Mouse (Mus musculus) embryonic facial prominence, embryonic 10.5 days (tissue): ENCODE data around the gene Ggps1. TPM values are rescaled to one million over a fixed set of nuclear protein-coding genes. Genes with fewer than 3 reads are reported as not detected.

Experiments used
- DNase-seq: peaks from one replicate; pipeline ENCODE4 v3.0.0-alpha.2; 2017; ENCODE audit warnings: low spot score
- H3K27ac ChIP-seq: fragments of 300-500 bp; sonication (generic); replicated peaks from 2 replicates; pipeline ENCODE4 v1.5.1; 2016; ENCODE audit warnings: mild to moderate bottlenecking
- H3K27me3 ChIP-seq: fragments of 300-500 bp; sonication (generic); replicated peaks from 2 replicates; pipeline ENCODE4 v1.6.1; 2016; ENCODE audit warnings: low read depth, mild to moderate bottlenecking; ENCODE audit not compliant: poor library complexity, severe bottlenecking
- H3K36me3 ChIP-seq: fragments of 300-500 bp; sonication (generic); replicated peaks from 2 replicates; pipeline ENCODE4 v1.6.1; 2016; ENCODE audit warnings: mild to moderate bottlenecking, moderate library complexity
- H3K4me1 ChIP-seq: fragments of 300-500 bp; sonication (generic); 2 replicates; pipeline ENCODE4 v1.6.1; 2016
- H3K4me3 ChIP-seq: fragments of 300-500 bp; sonication (generic); 2 replicates; pipeline ENCODE4 v1.5.1; 2016; ENCODE audit warnings: mild to moderate bottlenecking, moderate library complexity
- H3K9me3 ChIP-seq: fragments of 300-500 bp; sonication (generic); 2 replicates; pipeline ENCODE4 v1.6.1; 2016; ENCODE audit warnings: mild to moderate bottlenecking
- WGBS: fragments of 180-500 bp; shearing (Covaris S2); methylation state at CpG from one replicate; pipeline ENCODE4 v1.1.7; 2016; 5-methylcytosine and 5-hydroxymethylcytosine counted together
- polyA plus RNA-seq: library from polyadenylated mRNA; unstranded; fragments of >200 nt; fragmentation: Nextera tagmentation; extraction: Ambion mirVana; gene quantifications from 2 replicates; pipeline ENCODE4 v1.2.1, GENCODE M21; 2016

The Ggps1 gene
- polyA plus RNA-seq = 60.7 and 61.0 TPM in 2 replicates

- H3K4me1 ChIP-seq = peaks cover 21% of the 10 kb centered on the region
- H3K27ac ChIP-seq = peak within 1 kb of the TSS; percentile 97
- WGBS = under 1% methylated on average over 64 of the region's 64 CpGs
- H3K4me3 ChIP-seq = peak within 1 kb of the TSS; percentile 99
- H3K9me3 ChIP-seq = no peaks in the 10 kb centered on the region
- no peaks in the 10 kb centered on the region for H3K27me3 ChIP-seq
- DNase-seq = peak; percentile 96
- peaks cover 24% of the 10 kb centered on the region for H3K36me3 ChIP-seq
Measured at GRCm38 (mm10) chr13:14063013-14063941, at the start of gene Ggps1, which contains the start of gene Arid4b. TSS of gene Ggps1 (minus strand) at chr13:14063488. TSS of gene Arid4b (plus strand) at chr13:14063232.

GRCm38 (mm10) chr13:14111146-14111545 is 47.9 kb upstream of the Ggps1 start:
- no peak for DNase-seq
- Histone ChIP-seq H3K4me3 (no peak overlapping the region), H3K4me1 (no peaks in the 10 kb centered on the region), H3K9me3 (no peaks in the 10 kb centered on the region), H3K27ac (no peak overlapping the region), H3K27me3 (no peaks in the 10 kb centered on the region), H3K36me3 (no peaks in the 10 kb centered on the region)
- WGBS = 77% methylated on average over 1 of the region's 1 CpGs

- DNase-seq = no peak
- no peaks in the 10 kb centered on the region for H3K9me3 ChIP-seq
- no peaks in the 10 kb centered on the region for H3K4me1 ChIP-seq
- WGBS = 96% methylated on average over 2 of the region's 2 CpGs
- no peaks in the 10 kb centered on the region for H3K27me3 ChIP-seq
- H3K27ac ChIP-seq = no peak overlapping the region
- no peak overlapping the region for H3K4me3 ChIP-seq
- no peaks in the 10 kb centered on the region for H3K36me3 ChIP-seq
Measured at GRCm38 (mm10) chr13:14110154-14110873, 47.0 kb upstream of the Ggps1 start.

- no peaks in the 10 kb centered on the region for H3K4me1 ChIP-seq
- WGBS = 81% methylated on average over 1 of the region's 1 CpGs
- H3K36me3 ChIP-seq = no peaks in the 10 kb centered on the region
- H3K4me3 ChIP-seq = no peak overlapping the region
- no peak for DNase-seq
- H3K9me3 ChIP-seq = no peaks in the 10 kb centered on the region
- H3K27ac ChIP-seq = no peak overlapping the region
- H3K27me3 ChIP-seq = no peaks in the 10 kb centered on the region
Measured at GRCm38 (mm10) chr13:14103026-14103425, 39.7 kb upstream of the Ggps1 start.

- 87% methylated on average over 1 of the region's 1 CpGs for WGBS
- no peaks in the 10 kb centered on the region for H3K27me3 ChIP-seq
Measured at GRCm38 (mm10) chr13:14088669-14089068, 25.4 kb upstream of the Ggps1 start.

GRCm38 (mm10) chr13:14075326-14075725 is 12.0 kb upstream of the Ggps1 start:
- H3K4me1 ChIP-seq = no peaks in the 10 kb centered on the region
- no peak for DNase-seq
- peaks cover 51% of the 10 kb centered on the region for H3K36me3 ChIP-seq
- 87% methylated on average over 1 of the region's 1 CpGs for WGBS
- no peak overlapping the region for H3K4me3 ChIP-seq
- no peak overlapping the region for H3K27ac ChIP-seq
- H3K27me3 ChIP-seq = no peaks in the 10 kb centered on the region
- 0 out of 2 replicates have a peak, but pooled peaks cover 5% of the 10 kb centered on the region for H3K9me3 ChIP-seq

More at GRCm38 (mm10) chr13:14088669-14089068, 25.4 kb upstream of the Ggps1 start:
- Histone ChIP-seq H3K4me3 (no peak overlapping the region), H3K4me1 (no peaks in the 10 kb centered on the region), H3K36me3 (peaks cover 22% of the 10 kb centered on the region), H3K27ac (no peak overlapping the region), H3K9me3 (0 out of 2 replicates have a peak, but pooled peaks cover 2% of the 10 kb centered on the region)
- DNase-seq = no peak

GRCm38 (mm10) chr13:14074371-14074770 is 11.1 kb upstream of the Ggps1 start:
- Histone ChIP-seq H3K27ac (no peak overlapping the region), H3K36me3 (peaks cover 52% of the 10 kb centered on the region), H3K27me3 (no peaks in the 10 kb centered on the region), H3K9me3 (0 out of 2 replicates have a peak, but pooled peaks cover 2% of the 10 kb centered on the region), H3K4me1 (no peaks in the 10 kb centered on the region), H3K4me3 (no peak overlapping the region)
- DNase-seq = no peak
- WGBS = 95% methylated on average over 1 of the region's 1 CpGs

GRCm38 (mm10) chr13:14069291-14069690 is 6.0 kb upstream of the Ggps1 start:
- Histone ChIP-seq H3K36me3 (peaks cover 58% of the 10 kb centered on the region), H3K27me3 (no peaks in the 10 kb centered on the region), H3K27ac (no peak overlapping the region), H3K4me3 (no peak overlapping the region), H3K9me3 (no peaks in the 10 kb centered on the region), H3K4me1 (peaks cover 6% of the 10 kb centered on the region)
- WGBS = 96% methylated on average over 1 of the region's 1 CpGs
- DNase-seq = no peak

GRCm38 (mm10) chr13:14068035-14068434 is 4.7 kb upstream of the Ggps1 start:
- Histone ChIP-seq H3K36me3 (peaks cover 56% of the 10 kb centered on the region), H3K4me1 (peaks cover 6% of the 10 kb centered on the region), H3K27ac (no peak overlapping the region), H3K9me3 (no peaks in the 10 kb centered on the region), H3K27me3 (no peaks in the 10 kb centered on the region), H3K4me3 (no peak overlapping the region)
- DNase-seq = no peak

GRCm38 (mm10) chr13:14065701-14066100 is 2.4 kb upstream of the Ggps1 start:
- peaks cover 36% of the 10 kb centered on the region for H3K36me3 ChIP-seq
- peak overlapping the region; percentile 99 for H3K4me3 ChIP-seq
- no peaks in the 10 kb centered on the region for H3K9me3 ChIP-seq
- 81% methylated on average over 1 of the region's 1 CpGs for WGBS
- H3K27ac ChIP-seq = no peak overlapping the region
- no peaks in the 10 kb centered on the region for H3K27me3 ChIP-seq
- peaks cover 20% of the 10 kb centered on the region for H3K4me1 ChIP-seq
- no peak for DNase-seq

GRCm38 (mm10) chr13:14065028-14065380 is 1.7 kb upstream of the Ggps1 start:
- Histone ChIP-seq H3K4me1 (peaks cover 21% of the 10 kb centered on the region), H3K4me3 (peak overlapping the region; percentile 99), H3K36me3 (peaks cover 35% of the 10 kb centered on the region), H3K27ac (peak overlapping the region; percentile 97), H3K9me3 (no peaks in the 10 kb centered on the region), H3K27me3 (no peaks in the 10 kb centered on the region)
- no peak for DNase-seq
- WGBS = 33% methylated on average over 9 of the region's 9 CpGs

- Histone ChIP-seq H3K4me3 (peak overlapping the region; percentile 99), H3K27me3 (no peaks in the 10 kb centered on the region), H3K4me1 (peaks cover 21% of the 10 kb centered on the region), H3K27ac (peak overlapping the region; percentile 97), H3K36me3 (peaks cover 31% of the 10 kb centered on the region), H3K9me3 (no peaks in the 10 kb centered on the region)
- DNase-seq = peak; percentile 60
- whole genome bisulfite sequencing = 1% methylated on average over 65 of the region's 65 CpGs
Measured at GRCm38 (mm10) chr13:14064341-14065027, 1.2 kb upstream of the Ggps1 start.
